Mouse (Mus musculus) heart, postnatal 0 days (tissue): ENCODE data around the gene 2010003K11Rik. TPM values are rescaled to one million over a fixed set of nuclear protein-coding genes. Genes with fewer than 3 reads are reported as not detected.

Experiments
- ATAC-seq: fragments of 200-750 bp; cut with Nextera tagmentation; 2 replicates; pipeline ENCODE4 v1.8.0; 2017; ENCODE audit warnings: low read depth, moderate number of reproducible peaks, moderate library complexity; ENCODE audit not compliant: insufficient read depth
- DNase-seq: peaks from one replicate; pipeline ENCODE4 v3.0.0-alpha.2; 2016; ENCODE audit warnings: low spot score
- H3K27ac ChIP-seq: fragments of 300-500 bp; sonication (generic); 2 replicates; pipeline ENCODE4 v1.5.1; 2014; ENCODE audit warnings: low read depth, mild to moderate bottlenecking
- H3K27me3 ChIP-seq: fragments of 300-500 bp; sonication (generic); 2 replicates; pipeline ENCODE4 v1.6.1; 2014; ENCODE audit warnings: low read length, mixed read lengths; ENCODE audit not compliant: control insufficient read depth, insufficient read depth
- H3K36me3 ChIP-seq: fragments of 300-500 bp; sonication (generic); replicated peaks from 2 replicates; pipeline ENCODE4 v1.6.1; 2014; ENCODE audit warnings: low read length, mixed read lengths; ENCODE audit not compliant: control insufficient read depth, insufficient read depth
- H3K4me1 ChIP-seq: fragments of 300-500 bp; sonication (generic); 2 replicates; pipeline ENCODE4 v1.6.1; 2014; ENCODE audit warnings: antibody characterized with exemption; ENCODE audit not compliant: control insufficient read depth, insufficient read depth
- H3K4me2 ChIP-seq: fragments of 300-500 bp; sonication (generic); 2 replicates; pipeline ENCODE4 v1.6.1; 2014; ENCODE audit warnings: low read depth, mild to moderate bottlenecking, low read length, moderate library complexity
- H3K4me3 ChIP-seq: fragments of 300-500 bp; sonication (generic); 2 replicates; pipeline ENCODE4 v1.5.1; 2014; ENCODE audit warnings: low read depth, low read length
- H3K9ac ChIP-seq: fragments of 300-500 bp; sonication (generic); replicated peaks from 2 replicates; pipeline ENCODE4 v1.6.1; 2014; ENCODE audit warnings: low read depth, low read length, mixed read lengths
- H3K9me3 ChIP-seq: fragments of 300-500 bp; sonication (generic); replicated peaks from 2 replicates; pipeline ENCODE4 v1.6.1; 2016; ENCODE audit warnings: low read length; ENCODE audit not compliant: control insufficient read depth
- CTCF ChIP-seq: IDR thresholded peaks from 2 replicates; pipeline ENCODE4 v1.5.1; 2016; ENCODE audit warnings: antibody characterized with exemption, control low read depth, low read depth
- EP300 ChIP-seq: IDR thresholded peaks from 2 replicates; pipeline ENCODE4 v1.6.1; 2016; ENCODE audit warnings: antibody characterized with exemption, low read depth
- WGBS: fragments of 180-500 bp; shearing (Covaris S2); extraction: QIAGEN DNeasy Blood & Tissue Kit; methylation state at CpG from one replicate; pipeline ENCODE4 v1.1.7; 2014; 5-methylcytosine and 5-hydroxymethylcytosine counted together
- polyA plus RNA-seq: library from polyadenylated mRNA; unstranded; fragments of >200 nt; fragmentation: Nextera tagmentation; extraction: Ambion mirVana; gene quantifications from 2 replicates; pipeline ENCODE4 v1.2.1, GENCODE M21; 2015
- total RNA-seq: library from RNA; depleted of rRNA; stranded (reverse); fragments of >200 nt; gene quantifications from 2 replicates; pipeline ENCODE4 v1.2.3, GENCODE M21; 2014; ENCODE audit warnings: low replicate concordance

2010003K11Rik gene
- total and polyA plus RNA-seq, 2 experiments from 2014 or later, result not detected

GRCm38 (mm10) chr19:4487877-4488276, 10.5 kb downstream of the 2010003K11Rik start:
- ATAC-seq (peak; percentile 53; the same call in 1 of the 2 replicates), DNase-seq (no peak)
- Histone ChIP-seq H3K4me2 (no peak overlapping the region), H3K36me3 (no peaks in the 10 kb centered on the region), H3K4me1 (no peaks in the 10 kb centered on the region; the same call in 1 of the 2 replicates), H3K4me3 (no peak overlapping the region), H3K9ac (no peak overlapping the region), H3K27me3 (no peaks in the 10 kb centered on the region), H3K9me3 (no peaks in the 10 kb centered on the region), H3K27ac (no peak overlapping the region)
- WGBS, result 27% methylated on average over 2 of the region's 2 CpGs
- TF ChIP-seq EP300 (no peak), CTCF (no peak)

DNA sequence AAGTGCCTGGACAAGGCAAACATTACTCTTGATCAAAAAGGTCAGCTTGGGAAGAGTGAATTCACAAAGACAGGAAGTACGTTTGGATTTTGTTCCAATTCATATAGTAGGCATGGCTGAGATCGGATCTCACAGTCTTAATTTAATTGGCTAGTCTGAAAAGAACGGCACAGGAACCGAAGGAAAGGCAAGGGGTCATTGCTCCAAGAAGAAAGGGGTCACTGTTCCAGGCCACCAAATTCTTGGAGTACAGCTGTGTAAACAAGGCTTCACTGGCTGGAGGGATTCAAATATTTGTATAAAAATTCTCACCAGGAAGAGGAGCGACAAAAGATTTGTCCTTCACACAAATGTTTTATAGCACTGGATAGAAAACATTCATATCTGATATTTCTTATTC, 13.4 kb downstream of the 2010003K11Rik start:
- H3K4me1 ChIP-seq, result no peaks in the 10 kb centered on the region; the same call in 1 of the 2 replicates
- WGBS, result 44% methylated on average over 5 of the region's 5 CpGs

GRCm38 (mm10) chr19:4482111-4482859, 16.1 kb downstream of the 2010003K11Rik start:
- Histone ChIP-seq H3K27ac (no peak overlapping the region), H3K9me3 (no peaks in the 10 kb centered on the region), H3K4me2 (no peak overlapping the region), H3K27me3 (0 out of 2 replicates have a peak, but pooled peaks cover 3% of the 10 kb centered on the region), H3K4me1 (peaks cover 6% of the 10 kb centered on the region), H3K4me3 (no peak overlapping the region), H3K36me3 (no peaks in the 10 kb centered on the region), H3K9ac (no peak overlapping the region)
- TF ChIP-seq EP300, result no peak
- no peak for TF ChIP-seq CTCF
- ATAC-seq (no peak), DNase-seq (no peak)
- 73% methylated on average over 3 of the region's 3 CpGs for WGBS

More for the DNA sequence above, 13.4 kb downstream of the 2010003K11Rik start:
- ATAC-seq, result no peak
- H3K27me3 ChIP-seq, result no peaks in the 10 kb centered on the region
- no peaks in the 10 kb centered on the region for H3K9me3 ChIP-seq
- no peak for DNase-seq
- TF ChIP-seq CTCF, result no peak
- TF ChIP-seq EP300, result no peak
- H3K9ac ChIP-seq, result no peak overlapping the region
- H3K4me2 ChIP-seq, result no peak overlapping the region
- H3K4me3 ChIP-seq, result no peak overlapping the region
- no peaks in the 10 kb centered on the region for H3K36me3 ChIP-seq
- H3K27ac ChIP-seq, result no peak overlapping the region

GRCm38 (mm10) chr19:4481326-4481725, 17.1 kb downstream of the 2010003K11Rik start:
- no peak for ATAC-seq
- 34% methylated on average over 4 of the region's 4 CpGs for WGBS
- Histone ChIP-seq H3K4me3 (no peak overlapping the region), H3K9ac (no peak overlapping the region), H3K4me1 (peaks cover 10% of the 10 kb centered on the region), H3K4me2 (no peak overlapping the region), H3K9me3 (no peaks in the 10 kb centered on the region), H3K27me3 (peaks cover 12% of the 10 kb centered on the region), H3K27ac (no peak overlapping the region), H3K36me3 (no peaks in the 10 kb centered on the region)
- TF ChIP-seq EP300, result no peak
- no peak for TF ChIP-seq CTCF
- DNase-seq, result no peak

GRCm38 (mm10) chr19:4480041-4480440, 18.3 kb downstream of the 2010003K11Rik start:
- Histone ChIP-seq H3K36me3 (no peaks in the 10 kb centered on the region), H3K9me3 (no peaks in the 10 kb centered on the region)
- 91% methylated on average over 2 of the region's 2 CpGs for WGBS

DNA sequence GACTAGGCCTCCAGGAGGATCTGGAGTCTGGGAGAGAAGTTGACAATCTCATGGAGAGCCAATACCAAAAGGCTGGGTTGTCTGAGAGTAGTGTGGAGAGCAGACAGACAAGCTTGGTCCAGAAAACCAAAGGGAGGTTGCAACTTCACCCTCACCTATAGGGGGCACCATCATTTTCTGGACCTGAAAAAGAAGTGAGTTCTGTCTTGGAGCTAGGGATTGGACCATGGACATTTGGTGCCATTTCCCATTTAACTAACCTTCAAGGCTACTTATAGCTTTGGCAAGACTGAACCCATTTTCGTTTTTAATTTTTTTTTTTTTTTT, 20.2 kb downstream of the 2010003K11Rik start:
- H3K4me1 ChIP-seq, result peaks cover 10% of the 10 kb centered on the region
- no peak for TF ChIP-seq EP300
- peak; percentile 30; the same call in 1 of the 2 replicates for TF ChIP-seq CTCF
- H3K4me2 ChIP-seq, result peak overlapping the region; percentile 46
- H3K9me3 ChIP-seq, result no peaks in the 10 kb centered on the region
- H3K4me3 ChIP-seq, result peak overlapping the region; percentile 7; the same call in 1 of the 2 replicates
- H3K27ac ChIP-seq, result no peak overlapping the region
- H3K27me3 ChIP-seq, result peaks cover 32% of the 10 kb centered on the region
- H3K36me3 ChIP-seq, result no peaks in the 10 kb centered on the region
- ATAC-seq (no peak), DNase-seq (peak; percentile 43)
- 35% methylated on average over 1 of the region's 1 CpGs for WGBS
- H3K9ac ChIP-seq, result no peak overlapping the region

More at GRCm38 (mm10) chr19:4480041-4480440, 18.3 kb downstream of the 2010003K11Rik start:
- Histone ChIP-seq H3K9ac (no peak overlapping the region), H3K27ac (no peak overlapping the region), H3K4me1 (peaks cover 10% of the 10 kb centered on the region), H3K4me3 (no peak overlapping the region), H3K27me3 (peaks cover 25% of the 10 kb centered on the region), H3K4me2 (no peak overlapping the region)
- DNase-seq, result no peak
- no peak for ATAC-seq
- TF ChIP-seq CTCF (no peak), EP300 (no peak)
